Mouse (Mus musculus): ENCODE data around the gene Map4k3.

DNA sequence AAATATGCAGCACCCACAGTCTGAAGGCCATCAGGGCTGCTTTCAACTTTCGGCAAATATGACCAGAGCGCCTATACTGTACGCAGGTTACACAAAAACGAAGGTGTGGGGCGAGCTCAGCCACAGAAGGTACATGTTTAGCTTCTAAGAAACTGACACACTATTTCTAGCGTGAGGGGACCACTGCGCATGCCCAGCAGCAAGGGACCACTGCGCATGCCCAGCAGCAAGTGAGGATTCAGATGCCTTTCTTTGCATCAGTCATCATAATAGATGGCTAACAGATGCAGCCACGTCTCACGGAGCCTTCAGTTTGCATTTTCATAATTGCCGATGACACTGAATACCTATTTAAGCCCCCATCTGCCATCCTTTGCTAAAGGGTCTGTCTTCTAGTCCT, 39.6 kb downstream of the Map4k3 start:
- TF ChIP-seq CTCF (conservative IDR thresholded peaks at IDR 0.05; ENCODE audit: low read length) = no peak
- TF ChIP-seq POU5F1 (IDR thresholded peaks at IDR 0.05; ENCODE audit: borderline replicate concordance, low read length) = no peak
